Mouse (Mus musculus) c-Kit-positive CD71-positive TER-119-positive erythroid progenitor cells, embryonic 14.5 days (primary cell): ENCODE data around the gene Cela3b.

Source experiments
- DNase-seq: peaks from one replicate; pipeline ENCODE4 v3.0.0-alpha.2; 2013; ENCODE audit warnings: low spot score

Gene Cela3b

DNA sequence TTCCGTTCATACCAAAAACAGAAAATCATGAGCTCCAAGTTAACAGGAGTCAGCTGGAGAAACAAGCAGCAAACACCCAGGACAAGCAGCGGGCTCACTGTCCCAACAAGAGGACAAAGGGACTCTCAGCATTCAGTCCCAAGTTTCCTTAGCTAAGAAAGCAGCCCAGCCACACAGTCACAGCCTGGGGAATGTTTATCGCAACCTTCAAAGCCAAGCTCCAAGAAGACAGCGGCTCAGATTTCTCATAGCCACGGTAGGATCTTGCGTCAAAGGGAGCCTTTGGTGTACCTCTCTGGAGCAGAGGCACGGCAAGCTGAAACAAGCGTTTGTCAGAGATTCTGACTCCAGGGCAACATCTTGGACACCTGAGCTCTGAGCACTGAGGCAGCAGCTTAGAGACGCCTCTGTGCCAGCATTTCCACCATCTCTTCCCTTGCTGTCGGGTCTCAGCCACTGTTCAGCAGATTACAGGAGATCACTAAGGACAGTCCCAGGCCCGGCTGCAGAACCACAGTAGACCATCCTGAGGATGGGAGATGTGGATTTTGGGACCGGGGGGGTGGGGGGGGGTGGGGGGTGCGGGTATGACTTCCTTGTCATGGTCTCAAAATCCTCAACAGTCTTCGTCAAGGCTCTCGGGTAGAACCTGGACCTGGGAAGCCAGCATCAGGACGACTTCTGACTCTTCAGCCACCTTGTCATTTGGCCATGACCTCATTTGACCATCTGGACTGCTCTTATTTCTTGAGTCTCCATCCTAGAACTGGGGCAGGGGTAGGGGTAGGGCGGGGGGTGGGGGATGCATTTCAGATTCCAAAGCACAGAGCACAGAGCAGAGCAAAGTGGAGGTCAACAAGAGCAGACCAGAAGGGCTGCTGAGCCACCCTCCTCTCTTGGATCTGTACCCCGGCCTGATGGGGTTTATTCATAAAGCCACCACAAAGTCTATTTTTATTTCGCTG lies 54.7 kb downstream of the Cela3b start:
- DNase-seq, result no peak

DNA sequence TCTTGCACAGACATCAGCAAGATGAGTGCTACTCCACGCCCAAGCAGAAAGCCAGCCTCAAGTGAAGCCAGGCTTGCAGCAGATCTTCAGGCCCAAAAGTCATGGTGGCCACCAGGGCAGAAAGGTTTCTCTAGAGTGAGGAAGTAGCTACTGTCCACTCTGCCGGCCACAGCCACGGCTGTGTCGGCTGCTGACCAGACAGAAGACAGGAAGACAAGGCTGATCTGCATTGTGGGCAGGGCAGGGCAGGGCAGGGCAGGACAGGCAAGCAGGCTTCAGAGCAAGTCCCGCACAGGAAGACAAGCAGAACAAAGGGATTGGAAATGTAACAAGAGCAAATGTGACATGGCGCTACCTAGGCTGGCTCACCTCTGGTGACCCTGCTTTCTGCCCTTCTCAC lies 56.6 kb downstream of the Cela3b start:
- DNase-seq, result no peak

DNA sequence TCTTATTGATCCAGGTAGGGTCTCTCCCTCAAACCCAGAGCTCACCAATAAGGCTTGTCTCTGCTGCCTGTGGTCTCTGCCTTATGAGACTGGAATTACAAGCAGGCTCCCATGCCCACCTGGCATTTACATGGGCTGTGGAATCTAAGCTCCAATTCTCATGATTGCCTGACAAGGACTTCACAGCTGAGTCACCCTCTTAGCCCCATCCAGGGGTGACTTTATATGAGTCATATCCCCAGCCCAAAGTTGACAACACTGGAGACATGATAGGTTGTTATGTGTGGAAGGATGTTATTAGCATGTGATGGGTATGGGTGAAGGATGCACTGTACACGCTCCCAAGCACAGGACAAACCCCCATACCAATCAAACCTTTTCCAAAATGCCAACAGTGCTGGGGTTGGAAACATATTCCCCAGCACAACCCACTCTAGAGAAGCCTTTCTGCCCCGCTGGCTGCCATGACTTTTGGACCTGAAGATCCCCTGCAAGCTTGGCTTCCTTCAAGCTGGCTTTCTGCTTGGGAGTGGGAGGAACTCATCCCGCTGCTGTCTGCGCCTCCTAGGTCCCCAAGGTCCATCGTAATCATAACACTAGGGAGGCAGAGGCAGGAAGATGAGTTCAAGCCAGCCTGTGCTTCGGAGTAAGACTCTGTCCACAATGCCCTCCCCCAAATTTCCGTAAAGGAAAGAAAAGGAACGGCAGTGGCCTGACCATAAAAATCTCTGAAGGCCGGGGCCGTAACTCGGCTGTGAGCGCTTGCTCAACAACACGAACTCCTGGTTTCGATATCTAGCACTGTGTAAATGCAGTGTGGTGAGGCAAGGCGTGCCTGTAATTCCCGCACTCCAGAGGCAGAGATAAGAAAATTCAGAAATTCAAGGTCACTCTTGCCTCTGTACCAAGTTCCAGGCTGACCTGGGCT lies 58.5 kb downstream of the Cela3b start:
- no peak for DNase-seq
